17 mouse cellular contexts compared by ENCODE assay signal in the genomic region with DNA sequence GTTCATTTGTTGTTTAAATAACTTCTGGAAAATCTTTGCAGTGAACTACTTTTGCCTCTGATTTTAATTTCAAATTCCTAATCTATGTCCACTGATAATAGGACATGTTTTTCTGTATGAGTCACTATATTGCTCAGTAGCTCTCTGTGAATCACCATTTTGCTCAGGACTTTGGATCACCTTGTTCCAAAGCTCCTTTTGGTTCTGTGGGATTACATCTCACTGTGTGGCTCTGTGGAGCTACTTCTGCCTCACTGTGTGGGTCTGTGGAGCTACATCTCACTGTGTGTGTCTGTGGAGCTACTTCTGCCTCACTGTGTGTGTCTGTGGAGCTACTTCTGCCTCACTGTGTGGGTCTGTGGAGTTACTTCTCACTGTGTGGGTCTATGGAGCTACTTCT.
"Had no signal": no experiment of that assay in that cellular context is flagged by ENCODE, and none has a peak within 500 bp of the region (broad histone marks: within the 10 kb centered on the region; RNA-seq: fewer than 3 reads in every experiment).

No protein-coding gene starts in this region.

- H3K27me3 ChIP-seq: midbrain, embryonic 12.5 days; neural tube, embryonic 13.5 days; neural tube, embryonic 15.5 days had no signal

- ATAC-seq: midbrain, embryonic 16.5 days had no signal

- DNase-seq: lung, adult 18-20 months; lung, embryonic 14.5 days; lung, postnatal 10 days; lung, postnatal 4 days; midbrain, embryonic 14.5 days; retina, postnatal 1 day; right cerebral cortex, adult 18-20 months; right cerebral cortex, postnatal 25 days; right cerebral cortex, postnatal 4 days; spleen, adult 18-20 months; thymus, adult 18-20 months; thymus, postnatal 25 days; thymus, postnatal 4 days had no signal
